Mouse (Mus musculus): ENCODE data around the gene Pou6f1. TPM values are rescaled to one million over a fixed set of nuclear protein-coding genes. Genes with fewer than 3 reads are reported as not detected.
A peak's percentile ranks its signal among the peaks of the same experiment; 100 is the strongest.
"Not testable (repeated sequence)": the region's sequence is repeated elsewhere in the genome, so short reads cannot be mapped to it uniquely, and the experiment has no call there.

Pou6f1 gene
- polyA plus RNA-seq, 1 experiment from 2014 or later: 6.6 TPM

GRCm38 (mm10) chr15:100616221-100616620 is 16.4 kb upstream of the Pou6f1 start:
- ATAC-seq (ENCODE audit: insufficient number of reproducible peaks, insufficient read depth, low FRiP score, low TSS enrichment, low read depth): no peak
- Histone ChIP-seq H3K4me1 (replicated peaks) (peaks cover 17% of the 10 kb centered on the region), H3K9ac (replicated peaks) (peak overlapping the region; percentile 84), H3K9me3 (no peaks in the 10 kb centered on the region), H3K4me2 (peak overlapping the region; percentile 79), H3K36me3 (peaks cover 36% of the 10 kb centered on the region), H3K4me3 (replicated peaks) (peak overlapping the region; percentile 93), H3K27me3 (no peaks in the 10 kb centered on the region), H3K27ac (peak overlapping the region; percentile 94)
- WGBS: 2% methylated on average over 19 of the region's 19 CpGs

GRCm38 (mm10) chr15:100615825-100616220 is 16.0 kb upstream of the Pou6f1 start:
- whole genome bisulfite sequencing: 0% methylated on average over 39 of the region's 43 CpGs
- peak overlapping the region; percentile 79 for H3K4me2 ChIP-seq
- H3K4me3 ChIP-seq (replicated peaks): peak overlapping the region; percentile 93
- peak; percentile 78 for ATAC-seq (ENCODE audit: insufficient number of reproducible peaks, insufficient read depth, low FRiP score, low TSS enrichment, low read depth)
- H3K27me3 ChIP-seq: no peaks in the 10 kb centered on the region
- peak overlapping the region; percentile 84 for H3K9ac ChIP-seq (replicated peaks)
- peak overlapping the region; percentile 94 for H3K27ac ChIP-seq
- peaks cover 34% of the 10 kb centered on the region for H3K36me3 ChIP-seq
- no peaks in the 10 kb centered on the region for H3K9me3 ChIP-seq
- H3K4me1 ChIP-seq (replicated peaks): peaks cover 17% of the 10 kb centered on the region

DNA sequence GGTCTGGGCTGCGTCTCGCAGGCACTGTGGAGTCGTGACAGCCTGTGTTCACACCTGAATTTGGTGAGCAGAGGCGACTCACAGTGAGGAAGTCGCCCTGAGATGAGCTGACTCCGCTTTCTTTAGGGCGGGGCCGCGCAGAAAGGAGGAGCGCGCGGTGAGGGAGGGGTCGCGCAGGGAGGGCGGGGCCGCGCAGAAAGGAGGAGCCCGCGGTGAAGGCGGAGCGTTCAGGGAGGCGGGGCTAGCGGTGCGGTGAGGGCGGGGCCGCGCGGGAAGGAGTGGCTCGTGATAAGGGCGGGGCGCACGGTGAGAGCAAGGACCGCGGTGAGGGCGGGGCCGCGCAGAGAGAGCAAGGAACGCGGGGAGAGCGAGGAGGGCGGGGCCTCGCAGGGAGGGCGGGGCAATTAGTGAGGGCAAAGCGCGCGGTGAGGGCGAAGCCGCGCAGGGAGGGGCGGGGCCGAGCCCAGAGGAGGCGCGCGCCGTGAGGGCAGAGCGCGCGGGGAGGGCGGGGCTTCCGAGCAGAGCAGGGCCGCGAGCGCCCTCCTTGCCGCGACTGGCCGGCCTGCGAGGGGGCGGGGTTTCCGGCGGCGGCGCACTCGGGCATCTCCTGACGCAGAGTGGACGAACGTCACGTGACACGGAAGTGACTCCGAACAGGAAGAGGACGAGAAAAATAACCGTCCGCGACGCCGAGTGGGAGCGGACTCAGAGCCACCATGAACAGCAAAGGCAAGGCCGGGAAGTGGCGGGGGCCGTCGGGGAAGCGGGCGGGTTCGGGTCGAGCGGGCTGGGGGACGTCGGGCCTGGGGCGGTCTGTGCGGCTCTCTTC is 15.4 kb upstream of the Pou6f1 start, which contains the start of gene Dazap2:
Gene Dazap2 (plus strand): TSS at position 354 of the 829 bp plus-strand sequence.
- under 1% methylated on average over 87 of the region's 99 CpGs for WGBS
- Histone ChIP-seq H3K27me3 (no peaks in the 10 kb centered on the region), H3K4me1 (replicated peaks) (peaks cover 17% of the 10 kb centered on the region), H3K9me3 (no peaks in the 10 kb centered on the region), H3K4me2 (peak within 1 kb of the TSS; percentile 79), H3K27ac (peak within 1 kb of the TSS; percentile 94), H3K4me3 (replicated peaks) (peak within 1 kb of the TSS; percentile 93), H3K36me3 (peaks cover 27% of the 10 kb centered on the region), H3K9ac (replicated peaks) (peak within 1 kb of the TSS; percentile 84)
- peak; percentile 85 for ATAC-seq (ENCODE audit: insufficient number of reproducible peaks, insufficient read depth, low FRiP score, low TSS enrichment, low read depth)

GRCm38 (mm10) chr15:100614218-100614995 is 14.6 kb upstream of the Pou6f1 start:
- no peaks in the 10 kb centered on the region for H3K9me3 ChIP-seq
- no peak overlapping the region for H3K27ac ChIP-seq
- H3K4me3 ChIP-seq (replicated peaks): peak overlapping the region; percentile 93
- WGBS: 12% methylated on average over 43 of the region's 43 CpGs
- H3K4me2 ChIP-seq: peak overlapping the region; percentile 79
- H3K4me1 ChIP-seq (replicated peaks): peaks cover 17% of the 10 kb centered on the region
- ATAC-seq (ENCODE audit: insufficient number of reproducible peaks, insufficient read depth, low FRiP score, low TSS enrichment, low read depth): no peak; the same call in 1 of the 2 replicates
- H3K27me3 ChIP-seq: 0 out of 2 replicates have a peak, but pooled peaks cover 6% of the 10 kb centered on the region
- H3K36me3 ChIP-seq: peaks cover 20% of the 10 kb centered on the region
- 0 out of 2 replicates have a peak overlapping the region, but pooled peaks have one; percentile 42 for H3K9ac ChIP-seq (replicated peaks)

DNA sequence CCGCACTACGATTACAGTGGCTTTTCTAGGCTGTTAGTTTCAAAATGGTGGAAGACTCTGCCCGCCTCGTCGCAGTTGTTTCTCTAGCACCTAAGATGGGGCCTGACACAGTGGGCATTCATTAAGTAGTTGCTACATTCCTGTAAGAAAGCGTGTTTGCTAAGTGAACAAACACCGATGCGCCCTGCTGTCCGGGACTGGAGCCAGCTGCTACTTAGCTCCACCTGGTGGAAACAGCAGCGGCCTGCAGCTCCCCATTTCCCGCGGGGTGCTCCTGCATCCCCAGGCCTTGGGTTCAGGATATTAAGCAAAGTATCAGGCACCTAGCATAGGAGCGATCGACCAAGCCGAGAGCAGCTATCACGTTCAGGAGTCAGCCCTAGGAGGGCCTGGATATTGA is 13.8 kb upstream of the Pou6f1 start:
- H3K9ac ChIP-seq (replicated peaks): no peak overlapping the region
- H3K4me2 ChIP-seq: peak overlapping the region; percentile 48
- no peaks in the 10 kb centered on the region for H3K9me3 ChIP-seq
- H3K4me3 ChIP-seq (replicated peaks): peak overlapping the region; percentile 9; the same call in 1 of the 2 replicates
- H3K4me1 ChIP-seq (replicated peaks): peaks cover 17% of the 10 kb centered on the region
- no peak overlapping the region for H3K27ac ChIP-seq
- 0 out of 2 replicates have a peak, but pooled peaks cover 8% of the 10 kb centered on the region for H3K27me3 ChIP-seq
- H3K36me3 ChIP-seq: peaks cover 12% of the 10 kb centered on the region
- 10% methylated on average over 16 of the region's 16 CpGs for WGBS
- ATAC-seq (ENCODE audit: insufficient number of reproducible peaks, insufficient read depth, low FRiP score, low TSS enrichment, low read depth): no peak

DNA sequence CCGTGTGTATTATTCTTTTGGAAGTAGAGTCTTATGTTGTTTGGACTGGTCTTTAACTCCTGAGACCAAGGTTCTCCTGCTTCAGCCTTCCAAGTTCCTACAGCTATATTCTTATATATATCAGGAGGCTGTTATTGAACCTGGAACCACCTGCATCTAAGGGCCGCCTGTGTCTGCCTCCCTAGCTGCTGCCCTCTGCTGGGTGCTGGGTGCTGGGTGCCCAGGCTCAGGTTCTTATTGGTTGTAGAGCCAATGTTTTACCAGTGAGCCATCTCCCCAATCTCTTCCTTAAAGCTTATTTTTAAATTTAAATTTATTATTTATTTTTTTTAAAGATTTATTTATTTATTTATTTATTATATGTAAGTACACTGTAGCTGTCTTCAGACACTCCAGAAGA is 12.6 kb upstream of the Pou6f1 start:
- ATAC-seq (ENCODE audit: insufficient number of reproducible peaks, insufficient read depth, low FRiP score, low TSS enrichment, low read depth): no peak
- no peak overlapping the region for H3K9ac ChIP-seq (replicated peaks)
- no peak overlapping the region for H3K27ac ChIP-seq
- no peak overlapping the region for H3K4me2 ChIP-seq
- peaks cover 17% of the 10 kb centered on the region for H3K4me1 ChIP-seq (replicated peaks)
- H3K9me3 ChIP-seq: no peaks in the 10 kb centered on the region
- peaks cover under 1% of the 10 kb centered on the region for H3K36me3 ChIP-seq
- WGBS: 73% methylated on average over 2 of the region's 2 CpGs
- H3K27me3 ChIP-seq: 0 out of 2 replicates have a peak, but pooled peaks cover 8% of the 10 kb centered on the region
- no peak overlapping the region for H3K4me3 ChIP-seq (replicated peaks)

DNA sequence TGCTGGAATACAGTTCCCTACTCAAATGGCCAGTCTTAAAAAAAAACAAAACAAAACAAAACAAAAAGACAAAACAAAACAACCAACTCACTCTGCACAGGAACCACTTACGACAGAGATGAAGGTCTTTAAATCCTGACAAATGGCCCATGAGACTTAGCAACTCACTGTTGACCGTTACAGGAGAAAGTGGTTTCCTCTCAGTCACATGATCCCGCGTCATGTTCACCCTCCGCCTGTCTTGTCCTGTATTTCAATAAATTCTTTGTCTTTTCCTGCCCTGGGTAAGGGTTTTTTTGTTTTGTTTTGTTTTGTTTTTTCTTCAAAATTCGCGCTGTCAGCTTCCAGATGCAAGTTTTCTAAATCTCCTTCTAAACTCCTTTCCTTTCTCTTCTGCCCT is 12.2 kb upstream of the Pou6f1 start:
- no peak for ATAC-seq (ENCODE audit: insufficient number of reproducible peaks, insufficient read depth, low FRiP score, low TSS enrichment, low read depth)
- Histone ChIP-seq H3K27ac (no peak overlapping the region), H3K4me2 (no peak overlapping the region), H3K36me3 (no peaks in the 10 kb centered on the region), H3K9me3 (no peaks in the 10 kb centered on the region), H3K9ac (replicated peaks) (no peak overlapping the region), H3K27me3 (0 out of 2 replicates have a peak, but pooled peaks cover 8% of the 10 kb centered on the region), H3K4me1 (replicated peaks) (peaks cover 15% of the 10 kb centered on the region), H3K4me3 (replicated peaks) (no peak overlapping the region)
- 78% methylated on average over 7 of the region's 7 CpGs for WGBS

DNA sequence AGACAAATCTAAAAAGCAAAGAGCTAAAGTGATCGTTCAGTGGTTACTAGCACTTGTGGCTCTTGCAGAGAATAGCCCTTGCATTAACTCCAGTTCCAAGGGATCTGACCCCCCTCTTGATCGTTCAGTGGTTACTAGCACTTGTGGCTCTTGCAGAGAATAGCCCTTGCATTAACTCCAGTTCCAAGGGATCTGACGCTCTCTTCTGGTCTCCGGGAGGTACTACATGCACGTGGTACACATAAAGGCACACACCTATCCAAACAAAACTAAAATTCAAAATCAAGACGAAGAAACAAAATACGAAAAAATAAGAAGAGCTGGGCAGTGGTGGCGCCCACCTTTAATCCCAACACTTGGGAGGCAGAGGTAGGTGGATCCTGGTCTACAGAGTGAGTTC is 6.9 kb upstream of the Pou6f1 start:
- 89% methylated on average over 8 of the region's 8 CpGs for WGBS
- ATAC-seq (ENCODE audit: insufficient number of reproducible peaks, insufficient read depth, low FRiP score, low TSS enrichment, low read depth): not testable (repeated sequence)

GRCm38 (mm10) chr15:100601669-100602068 is 1.9 kb upstream of the Pou6f1 start:
- Histone ChIP-seq H3K36me3 (no peaks in the 10 kb centered on the region), H3K9me3 (no peaks in the 10 kb centered on the region), H3K27me3 (peaks cover 71% of the 10 kb centered on the region), H3K4me1 (replicated peaks) (peaks cover 24% of the 10 kb centered on the region), H3K9ac (replicated peaks) (no peak overlapping the region), H3K4me2 (no peak overlapping the region), H3K27ac (no peak overlapping the region), H3K4me3 (replicated peaks) (no peak overlapping the region)
- no peak for ATAC-seq (ENCODE audit: insufficient number of reproducible peaks, insufficient read depth, low FRiP score, low TSS enrichment, low read depth)
- 45% methylated on average over 3 of the region's 3 CpGs for WGBS

More for the DNA sequence above, 6.9 kb upstream of the Pou6f1 start:
- H3K9me3 ChIP-seq; H3K27ac ChIP-seq; H3K36me3 ChIP-seq; H3K9ac ChIP-seq (replicated peaks); H3K4me1 ChIP-seq (replicated peaks); H3K4me3 ChIP-seq (replicated peaks); H3K4me2 ChIP-seq: not testable (repeated sequence)
- H3K27me3 ChIP-seq: peaks cover 38% of the 10 kb centered on the region

DNA sequence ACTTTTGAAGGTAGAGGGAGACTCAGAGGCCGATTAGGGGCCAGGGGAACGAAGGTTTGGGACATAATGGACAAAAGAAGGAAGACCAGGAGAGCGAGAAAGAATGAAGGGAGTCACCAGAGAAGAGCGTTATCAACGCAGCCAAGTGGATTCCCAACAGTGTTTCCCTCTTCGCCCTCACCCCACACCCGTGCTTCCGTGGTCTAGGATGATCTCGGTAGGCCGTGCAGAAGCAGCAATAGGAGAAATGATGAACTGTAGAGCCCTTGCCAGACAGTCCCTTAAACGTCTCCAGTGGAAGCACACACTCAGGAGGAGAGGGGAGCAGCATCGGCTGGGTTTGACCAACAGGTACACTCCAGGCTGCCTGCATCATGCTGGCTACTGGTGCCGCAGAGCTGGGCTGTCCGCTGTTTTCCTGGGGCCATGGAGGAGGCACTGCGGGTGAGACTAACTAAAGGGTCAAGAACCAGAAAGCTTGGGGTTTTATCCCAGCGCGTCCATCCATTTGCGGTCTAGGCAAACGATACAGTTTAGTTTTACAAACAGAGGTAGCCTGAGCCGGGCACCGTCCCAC is 1.0 kb upstream of the Pou6f1 start:
- H3K27ac ChIP-seq: no peak overlapping the region
- peak overlapping the region; percentile 82 for H3K4me3 ChIP-seq (replicated peaks)
- H3K9me3 ChIP-seq: no peaks in the 10 kb centered on the region
- no peaks in the 10 kb centered on the region for H3K36me3 ChIP-seq
- H3K9ac ChIP-seq (replicated peaks): 0 out of 2 replicates have a peak overlapping the region, but pooled peaks have one; percentile 89
- no peak for ATAC-seq (ENCODE audit: insufficient number of reproducible peaks, insufficient read depth, low FRiP score, low TSS enrichment, low read depth)
- peaks cover 24% of the 10 kb centered on the region for H3K4me1 ChIP-seq (replicated peaks)
- 11% methylated on average over 21 of the region's 21 CpGs for WGBS
- H3K4me2 ChIP-seq: peak overlapping the region; percentile 99
- peaks cover 75% of the 10 kb centered on the region for H3K27me3 ChIP-seq
